Mouse (Mus musculus) embryonic fibroblast, embryonic 13.5 days (primary cell): ENCODE data around the gene Smarcd3.

Experiments used
- CTCF ChIP-seq: IDR thresholded peaks from 2 replicates; pipeline ENCODE4 v1.5.1; 2011; ENCODE audit warnings: mild to moderate bottlenecking, control low read depth, low read length, moderate library complexity, borderline replicate concordance; ENCODE audit not compliant: insufficient read depth
- POLR2A ChIP-seq: IDR thresholded peaks from 2 replicates; pipeline ENCODE4 v1.6.1; 2011; ENCODE audit warnings: low read depth, mild to moderate bottlenecking, control low read depth, low read length, moderate library complexity

DNA sequence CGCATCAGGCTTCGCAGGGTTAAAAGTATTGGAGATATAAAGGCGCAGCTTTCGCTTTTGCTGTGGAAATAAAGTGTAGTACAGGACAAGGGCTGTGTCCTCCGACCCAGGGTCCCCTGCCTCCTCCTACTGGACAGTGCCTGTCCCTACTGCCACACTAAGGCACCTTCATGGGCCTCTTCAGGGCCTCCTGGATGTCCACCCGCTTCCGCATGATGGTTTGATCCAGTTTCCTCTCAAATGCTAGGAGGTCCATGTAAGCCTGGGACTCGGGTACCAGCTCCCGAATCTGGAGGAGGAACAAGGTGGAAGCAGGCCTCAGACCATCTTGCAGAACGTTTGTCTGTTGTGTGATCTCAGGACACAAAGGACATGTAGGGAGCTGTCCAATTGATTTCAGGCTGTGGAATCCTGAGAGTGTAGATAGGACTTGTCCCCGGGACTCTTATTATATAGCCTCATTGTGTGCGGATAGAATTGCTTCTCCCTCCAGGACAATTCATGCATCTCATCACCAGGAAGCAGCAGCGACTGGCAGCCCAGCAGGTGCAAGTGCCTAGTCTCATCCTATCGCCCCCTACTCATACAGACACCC, 28.3 kb downstream of the Smarcd3 start:
- no peak for TF ChIP-seq POLR2A
- TF ChIP-seq CTCF = no peak
